Mouse (Mus musculus) skeletal muscle tissue, adult 2 months (tissue): ENCODE results near the gene Vmn1r218.
"Not testable (repeated sequence)": the region's sequence is repeated elsewhere in the genome, so short reads cannot be mapped to it uniquely, and the experiment has no call there.

ENCODE experiments used
- DNase-seq: peaks from one replicate; pipeline ENCODE4 v3.0.0-alpha.2; 2012; ENCODE audit warnings: low read depth, low spot score

Vmn1r218 gene

DNA sequence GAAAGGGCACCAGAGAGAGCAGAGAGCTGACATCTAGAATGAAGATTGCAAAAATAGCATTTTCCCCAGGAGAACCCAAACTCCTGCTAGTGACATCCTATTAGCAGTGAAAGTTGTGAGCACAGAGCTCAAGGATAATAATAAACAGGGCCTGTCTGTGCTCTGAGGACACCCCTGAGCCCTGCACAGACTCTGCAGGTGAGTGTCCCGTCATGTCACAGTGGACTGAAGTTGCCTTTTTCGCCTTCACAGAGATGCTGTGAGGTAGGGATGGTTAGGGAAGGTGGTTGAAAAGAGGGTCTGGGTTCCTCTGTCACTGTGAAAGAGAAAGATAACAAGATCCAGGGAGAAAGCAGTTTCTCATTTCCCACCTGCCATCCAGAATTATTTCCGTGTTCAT is at the start of gene Vmn1r218:
Gene Vmn1r218 (plus strand): TSS at position 57 of the 400 bp plus-strand sequence.
- DNase-seq = no peak

DNA sequence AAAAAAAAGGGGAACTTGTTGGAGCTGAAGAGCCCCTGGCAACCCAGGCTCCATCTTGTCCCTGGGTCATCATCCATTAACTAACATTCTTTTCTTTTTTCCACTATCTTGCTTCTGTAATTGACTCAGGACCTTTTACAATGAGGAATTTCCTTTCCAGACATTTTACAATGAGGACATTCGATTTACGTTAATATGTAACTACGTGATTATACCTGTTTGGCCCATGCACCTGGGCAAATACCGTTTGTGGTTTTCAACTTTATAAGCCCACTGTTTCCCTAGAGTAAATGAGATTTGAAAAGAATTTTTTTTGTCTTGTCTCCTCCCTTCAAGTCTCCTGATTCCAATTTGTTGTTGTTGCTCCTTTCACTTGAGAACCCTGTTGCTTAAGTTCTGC is 38.6 kb upstream of the Vmn1r218 start:
- no peak for DNase-seq

DNA sequence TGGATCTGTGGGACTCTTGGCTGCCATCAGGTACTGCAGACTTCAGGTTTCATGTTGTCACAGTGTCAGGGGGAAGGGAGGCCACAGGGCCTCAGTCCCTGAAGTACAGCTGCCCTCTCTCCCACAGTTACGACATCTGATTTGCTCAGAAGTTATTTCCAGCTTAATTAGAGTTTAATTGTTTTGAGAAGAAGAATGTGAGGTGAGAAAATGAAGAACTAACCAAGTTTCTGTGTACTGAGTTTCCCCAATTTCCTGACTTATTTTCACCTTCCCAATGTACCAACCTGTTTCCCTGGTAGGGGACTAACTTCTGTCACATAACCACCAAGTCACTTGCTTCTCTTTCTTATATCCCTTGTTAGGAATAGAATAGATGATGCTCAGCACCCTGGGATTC is 14.8 kb upstream of the Vmn1r218 start, which contains the start of gene Vmn1r217:
Gene Vmn1r217 (minus strand): TSS at position 101 of the 400 bp plus-strand sequence.
- DNase-seq = not testable (repeated sequence)

DNA sequence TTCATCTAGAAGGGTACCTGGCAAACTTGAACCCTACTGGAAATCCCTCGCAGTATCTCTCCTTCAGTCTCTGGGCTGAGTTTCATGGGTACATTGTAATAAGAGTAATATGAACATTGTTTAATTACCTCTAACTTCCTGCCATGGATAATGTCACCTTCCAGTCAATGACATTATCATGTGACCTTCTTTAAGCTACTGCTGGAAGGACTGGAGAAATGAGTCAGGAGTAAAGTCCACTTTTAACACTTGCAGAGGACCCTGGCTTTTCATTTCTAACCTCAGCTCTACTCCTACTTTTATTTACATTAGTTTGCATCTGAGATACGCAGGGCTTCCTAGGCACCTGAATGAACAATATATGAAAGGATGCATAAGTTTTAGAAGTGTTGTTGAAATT is 12.3 kb upstream of the Vmn1r218 start:
- DNase-seq = no peak

DNA sequence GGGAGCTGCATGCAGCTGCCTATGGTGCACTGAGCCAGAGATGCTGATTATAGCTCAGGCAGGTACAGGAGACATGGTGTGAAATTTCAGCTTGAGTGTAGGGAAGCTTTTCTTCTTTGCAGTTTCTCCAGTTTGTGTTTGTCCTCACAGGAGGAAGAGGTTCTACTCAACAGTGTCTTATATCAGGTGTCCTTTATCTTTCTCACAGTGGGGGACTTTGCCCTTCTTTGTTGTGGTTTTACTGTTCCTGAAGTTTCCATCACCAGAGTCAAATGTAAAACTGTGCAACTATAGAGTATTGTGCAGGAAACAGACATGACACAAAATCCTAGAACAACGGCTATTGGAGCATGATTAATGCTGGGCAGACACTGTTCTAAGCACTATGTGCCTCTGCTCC is 546 bp downstream of the Vmn1r218 start:
- DNase-seq = no peak

DNA sequence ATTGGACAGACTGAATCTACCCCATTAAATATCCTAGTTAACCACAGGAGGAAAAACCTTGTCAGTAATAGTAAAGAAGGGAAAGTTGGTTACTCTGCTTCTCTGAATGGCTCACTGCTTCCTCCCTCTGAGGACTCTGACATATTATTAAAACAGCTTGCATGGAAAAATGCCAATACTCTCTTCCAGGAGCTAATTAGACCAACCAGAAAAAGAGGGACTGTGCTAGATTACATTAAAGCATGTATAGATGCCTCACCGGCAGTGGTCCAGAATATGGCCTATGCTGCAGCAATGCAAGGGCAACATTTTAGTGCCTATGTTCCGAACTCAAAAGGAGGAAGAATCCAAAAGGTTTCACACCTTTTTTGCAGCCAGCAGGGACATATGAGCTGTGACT is 5.9 kb downstream of the Vmn1r218 start:
- DNase-seq = no peak

DNA sequence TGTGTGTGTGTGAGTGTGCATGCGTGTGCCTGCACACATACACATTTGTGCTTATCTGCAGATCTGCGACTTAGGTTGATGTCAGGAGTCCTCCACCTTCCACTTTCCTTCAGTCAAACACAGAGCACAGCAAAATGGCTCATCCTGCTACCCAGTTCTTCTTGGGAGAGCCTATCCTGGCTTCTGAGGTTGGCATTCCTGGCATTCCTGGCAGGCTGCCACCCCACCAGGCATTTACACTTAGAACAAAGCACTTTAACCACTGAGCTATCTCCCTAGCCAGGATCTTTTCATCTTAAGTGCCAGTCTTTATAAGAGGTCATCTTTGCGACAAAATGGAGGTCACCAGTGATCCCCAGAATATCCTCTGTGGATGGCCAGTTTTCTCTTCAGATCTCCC is 24.9 kb downstream of the Vmn1r218 start:
- DNase-seq = no peak

DNA sequence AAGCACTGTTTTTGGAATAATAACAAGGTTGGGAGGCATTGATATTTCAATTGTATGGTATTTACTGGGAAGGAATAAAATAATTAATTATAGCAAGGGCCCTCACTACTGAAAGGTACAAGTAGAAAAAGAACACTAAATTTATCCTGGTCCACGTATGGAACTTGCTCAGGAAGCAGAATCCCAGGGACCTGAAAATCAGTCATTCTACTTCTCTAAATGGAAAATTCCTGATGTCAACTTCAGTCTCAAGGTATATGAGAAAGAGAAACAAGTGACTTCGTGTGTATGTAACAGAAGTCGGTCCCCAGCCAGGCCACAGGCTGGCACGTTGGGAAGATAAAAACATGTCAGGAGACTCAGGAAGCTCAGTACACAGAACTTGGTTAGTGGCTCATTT is 26.1 kb downstream of the Vmn1r218 start, which contains the start of gene Vmn1r219:
Gene Vmn1r219 (plus strand): TSS at position 301 of the 400 bp plus-strand sequence.
- no peak for DNase-seq

DNA sequence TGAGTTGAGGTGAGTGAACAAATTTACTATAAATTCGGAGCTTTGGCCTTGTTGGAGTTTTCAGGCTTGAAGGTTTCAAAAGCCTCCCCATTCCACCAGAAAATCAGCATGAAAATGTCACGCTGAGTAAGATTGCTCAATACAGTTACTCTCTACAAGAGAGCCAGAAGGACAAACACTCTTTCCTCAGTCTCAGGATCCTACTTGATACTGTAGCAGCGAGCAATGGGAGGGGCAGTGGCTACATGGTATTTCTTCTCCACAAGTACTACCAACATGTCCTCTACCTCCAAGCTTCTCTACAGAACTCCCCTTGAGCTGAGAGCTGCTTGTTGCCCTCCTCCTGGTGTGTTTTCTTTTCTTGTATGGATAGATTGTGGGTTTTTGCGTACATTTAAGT is 33.5 kb downstream of the Vmn1r218 start:
- not testable (repeated sequence) for DNase-seq

DNA sequence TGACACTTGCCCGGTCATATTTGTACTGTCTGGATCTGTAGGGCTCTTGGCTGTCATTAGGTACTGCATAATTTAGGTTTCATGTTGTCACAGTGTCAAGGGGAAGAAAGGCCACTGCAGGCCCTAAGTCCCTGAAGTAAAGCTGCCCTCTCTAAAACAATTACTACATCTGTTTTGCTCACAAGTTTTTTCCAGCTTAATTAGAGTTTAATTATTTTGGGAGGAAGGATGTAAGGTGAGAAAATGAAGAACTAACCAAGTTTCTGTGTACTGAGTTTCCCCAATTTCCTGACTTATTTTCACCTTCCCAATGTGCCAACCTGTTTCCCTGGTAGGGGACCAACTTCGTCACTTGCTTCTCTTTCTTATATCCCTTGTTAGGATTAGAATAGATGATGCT is 54.9 kb downstream of the Vmn1r218 start, which contains the start of gene Vmn1r220:
Gene Vmn1r220 (minus strand): TSS at position 101 of the 400 bp plus-strand sequence.
- no peak for DNase-seq
